In the genomic region with DNA sequence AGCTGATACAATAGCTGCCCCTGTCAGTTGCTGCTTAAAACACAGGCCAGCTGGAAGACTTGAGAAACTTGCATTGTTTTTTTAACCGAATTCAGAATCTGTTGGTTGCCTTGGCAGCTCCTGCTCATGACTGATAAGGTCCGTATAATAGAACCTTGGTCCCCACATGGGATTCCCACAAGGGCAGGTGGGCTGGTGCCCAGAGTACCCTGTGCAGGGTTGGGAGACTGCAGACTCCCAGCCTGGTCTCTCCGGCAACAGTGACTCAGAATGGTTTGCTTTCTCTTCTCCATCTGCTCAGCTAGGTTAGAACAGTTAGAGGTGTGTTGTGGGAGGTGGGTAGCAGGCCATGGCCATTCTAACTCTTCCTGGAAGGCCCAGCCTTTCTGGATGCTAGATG, we compare ENCODE assay signal across 14 mouse cellular contexts.
"Had no signal": no experiment of that assay in that cellular context is flagged by ENCODE, and none has a peak within 500 bp of the region (broad histone marks: within the 10 kb centered on the region; RNA-seq: fewer than 3 reads in every experiment).

No protein-coding gene starts in this region.

- H3K4me3 ChIP-seq: intestine, embryonic 15.5 days; left cerebral cortex, adult 2 months; limb, embryonic 10.5 days had no signal

- H3K27me3 ChIP-seq: intestine, embryonic 15.5 days had no signal

- DNase-seq: kidney, adult 18-20 months; kidney, postnatal 10 days; kidney, postnatal 4 days; lung, postnatal 36 days; right cerebral cortex, adult 18-20 months; right cerebral cortex, postnatal 4 days; spleen, adult 18-20 months; thymus, adult 18-20 months; thymus, postnatal 14 days had no signal

- H3K4me2 ChIP-seq: intestine, embryonic 15.5 days; liver, embryonic 11.5 days; midbrain, embryonic 11.5 days had no signal

- ATAC-seq: intestine, embryonic 15.5 days had no signal

- H3K4me1 ChIP-seq: intestine, embryonic 15.5 days; limb, embryonic 10.5 days had no signal

- H3K36me3 ChIP-seq: intestine, embryonic 15.5 days; limb, embryonic 10.5 days had no signal

- H3K9me3 ChIP-seq: intestine, embryonic 15.5 days; limb, embryonic 10.5 days had no signal

- H3K27ac ChIP-seq: intestine, embryonic 15.5 days; left cerebral cortex, adult 2 months; limb, embryonic 10.5 days had no signal

- H3K9ac ChIP-seq: intestine, embryonic 15.5 days had no signal
